Mouse (Mus musculus) MEL-GATA-1-ER (cell line): ENCODE data around the gene Otud7a.

Experiments
- DNase-seq: peaks from one replicate; pipeline ENCODE4 v3.0.0-alpha.2; 2012; ENCODE audit warnings: low read depth; ENCODE audit errors: extremely low read depth

Gene Otud7a

GRCm38 (mm10) chr7:63773268-63773667 is 328.7 kb downstream of the Otud7a start:
- DNase-seq, result no peak

- no peak for DNase-seq
Measured at GRCm38 (mm10) chr7:63774291-63774690, 329.7 kb downstream of the Otud7a start.

GRCm38 (mm10) chr7:63777328-63777727 is 332.8 kb downstream of the Otud7a start:
- no peak for DNase-seq

GRCm38 (mm10) chr7:63780821-63781220 is 336.3 kb downstream of the Otud7a start:
- no peak for DNase-seq

GRCm38 (mm10) chr7:63789743-63790142 is 345.2 kb downstream of the Otud7a start:
- no peak for DNase-seq

- DNase-seq, result no peak
Measured at GRCm38 (mm10) chr7:63796001-63796632, 351.6 kb downstream of the Otud7a start.

GRCm38 (mm10) chr7:63798446-63798845 is 353.9 kb downstream of the Otud7a start:
- DNase-seq, result no peak

- no peak for DNase-seq
Measured at GRCm38 (mm10) chr7:63799304-63799703, 354.8 kb downstream of the Otud7a start.

- no peak for DNase-seq
Measured at GRCm38 (mm10) chr7:63802751-63803150, 358.2 kb downstream of the Otud7a start.
